Mouse (Mus musculus) forebrain, postnatal 0 days (tissue): ENCODE results near the gene Xlr4a. TPM values are rescaled to one million over a fixed set of nuclear protein-coding genes. Genes with fewer than 3 reads are reported as not detected.

Source experiments
- ATAC-seq: fragments of 200-750 bp; cut with Nextera tagmentation; 2 replicates; pipeline ENCODE4 v1.8.0; 2017; ENCODE audit warnings: mild to moderate bottlenecking, moderate library complexity
- DNase-seq: peaks from one replicate; pipeline ENCODE4 v3.0.0-alpha.2; 2015
- H3K27ac ChIP-seq: fragments of 300-500 bp; sonication (generic); 2 replicates; pipeline ENCODE4 v1.5.1; 2014; ENCODE audit warnings: low read depth, mild to moderate bottlenecking, antibody characterized with exemption, low read length, moderate library complexity, mixed read lengths
- H3K27me3 ChIP-seq: fragments of 300-500 bp; sonication (generic); 2 replicates; pipeline ENCODE4 v1.6.1; 2014; ENCODE audit warnings: mild to moderate bottlenecking, low read length, mixed read lengths; ENCODE audit not compliant: insufficient read depth
- H3K36me3 ChIP-seq: fragments of 300-500 bp; sonication (generic); 2 replicates; pipeline ENCODE4 v1.6.1; 2014; ENCODE audit warnings: mild to moderate bottlenecking, moderate library complexity; ENCODE audit not compliant: insufficient read depth
- H3K4me1 ChIP-seq: fragments of 300-500 bp; sonication (generic); 2 replicates; pipeline ENCODE4 v1.6.1; 2014; ENCODE audit warnings: antibody characterized with exemption; ENCODE audit not compliant: insufficient read depth
- H3K4me2 ChIP-seq: fragments of 300-500 bp; sonication (generic); 2 replicates; pipeline ENCODE4 v1.6.1; 2014; ENCODE audit warnings: low read depth, mild to moderate bottlenecking, moderate library complexity
- H3K4me3 ChIP-seq: fragments of 300-500 bp; sonication (generic); 2 replicates; pipeline ENCODE4 v1.5.1; 2014; ENCODE audit warnings: low read depth, low read length, mixed read lengths
- H3K9ac ChIP-seq: fragments of 300-500 bp; sonication (generic); 2 replicates; pipeline ENCODE4 v1.6.1; 2014; ENCODE audit warnings: mild to moderate bottlenecking
- H3K9me3 ChIP-seq: fragments of 300-500 bp; sonication (generic); 2 replicates; pipeline ENCODE4 v1.6.1; 2016; ENCODE audit warnings: low read length
- CTCF ChIP-seq: sonication (generic); IDR thresholded peaks from 2 replicates; pipeline ENCODE4 v1.5.1; 2016; ENCODE audit warnings: antibody characterized with exemption, control low read depth, low read depth
- WGBS: fragments of 180-500 bp; shearing (Covaris S2); extraction: QIAGEN DNeasy Blood & Tissue Kit; methylation state at CpG from one replicate; pipeline ENCODE4 v1.1.7; 2014; 5-methylcytosine and 5-hydroxymethylcytosine counted together
- polyA plus RNA-seq: library from polyadenylated mRNA; unstranded; fragments of >200 nt; fragmentation: Nextera tagmentation; extraction: Ambion mirVana; gene quantifications from 2 replicates; pipeline ENCODE4 v1.2.1, GENCODE M21; 2015
- total RNA-seq: library from RNA; depleted of rRNA; stranded (reverse); fragments of >200 nt; gene quantifications from 2 replicates; pipeline ENCODE4 v1.2.3, GENCODE M21; 2014; rRNA removed

Xlr4a gene
- total and polyA plus RNA-seq, 2 experiments from 2014 or later = not detected

GRCm38 (mm10) chrX:73063512-73064414 lies 18.5 kb downstream of the Xlr4a start:
- no peak overlapping the region for H3K27ac ChIP-seq
- ATAC-seq (peak; percentile 96), DNase-seq (peak; percentile 65)
- no peaks in the 10 kb centered on the region for H3K27me3 ChIP-seq
- peak overlapping the region; percentile 55 for H3K4me2 ChIP-seq
- WGBS = 40% methylated on average over 24 of the region's 24 CpGs
- TF ChIP-seq CTCF = no peak
- no peaks in the 10 kb centered on the region for H3K4me1 ChIP-seq
- H3K9ac ChIP-seq = peak overlapping the region; percentile 51
- H3K9me3 ChIP-seq = no peaks in the 10 kb centered on the region
- H3K36me3 ChIP-seq = no peaks in the 10 kb centered on the region
- H3K4me3 ChIP-seq = peak overlapping the region; percentile 37

DNA sequence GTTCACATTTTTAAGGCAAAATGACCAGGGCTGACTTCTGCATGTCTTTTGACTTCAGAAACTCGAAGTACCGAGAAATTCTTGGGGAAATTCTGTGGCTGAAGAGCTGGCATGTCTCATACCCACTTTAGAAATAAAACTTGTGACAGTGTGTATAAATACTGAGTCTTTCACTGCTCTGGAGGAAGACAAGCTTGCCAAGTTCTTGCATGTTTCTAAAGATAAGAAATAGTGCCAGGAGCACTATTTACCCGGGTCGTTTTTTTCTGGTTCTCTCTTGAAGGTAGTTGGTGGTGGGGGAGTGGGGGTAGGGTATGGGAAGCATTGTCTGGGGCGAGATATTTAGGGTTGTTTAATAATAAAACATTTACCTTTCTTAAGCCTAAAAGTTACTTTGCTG lies 20.0 kb downstream of the Xlr4a start:
- Histone ChIP-seq H3K9ac (no peak overlapping the region), H3K36me3 (no peaks in the 10 kb centered on the region), H3K4me3 (no peak overlapping the region), H3K27me3 (no peaks in the 10 kb centered on the region), H3K9me3 (no peaks in the 10 kb centered on the region), H3K4me2 (no peak overlapping the region), H3K27ac (no peak overlapping the region), H3K4me1 (no peaks in the 10 kb centered on the region)
- DNase-seq (no peak), ATAC-seq (no peak)
- TF ChIP-seq CTCF = no peak
- 53% methylated on average over 5 of the region's 5 CpGs for WGBS

DNA sequence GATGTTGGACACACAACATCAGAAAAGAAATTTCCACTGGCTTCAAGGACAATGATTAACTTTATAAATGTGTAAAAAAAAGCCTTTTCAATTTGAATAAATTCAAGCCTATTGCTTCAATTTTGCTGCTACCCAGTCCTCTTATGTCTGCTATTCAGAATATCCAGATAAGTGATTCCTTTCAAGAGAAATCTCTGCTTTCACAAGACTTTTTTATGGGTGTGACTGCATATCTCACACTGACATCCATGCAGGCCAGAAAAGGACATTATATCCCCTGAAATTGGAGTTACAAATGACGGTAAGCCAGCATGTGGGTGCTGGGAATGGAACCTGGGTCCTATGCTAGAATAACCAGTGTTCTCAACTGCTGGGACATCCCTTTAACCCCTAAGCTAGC lies 20.8 kb downstream of the Xlr4a start:
- Histone ChIP-seq H3K27ac (no peak overlapping the region), H3K4me3 (no peak overlapping the region), H3K9ac (no peak overlapping the region), H3K9me3 (no peaks in the 10 kb centered on the region), H3K27me3 (no peaks in the 10 kb centered on the region), H3K4me1 (no peaks in the 10 kb centered on the region), H3K36me3 (no peaks in the 10 kb centered on the region), H3K4me2 (no peak overlapping the region)
- ATAC-seq (no peak), DNase-seq (no peak)
- no peak for TF ChIP-seq CTCF
- WGBS = 88% methylated on average over 1 of the region's 1 CpGs

DNA sequence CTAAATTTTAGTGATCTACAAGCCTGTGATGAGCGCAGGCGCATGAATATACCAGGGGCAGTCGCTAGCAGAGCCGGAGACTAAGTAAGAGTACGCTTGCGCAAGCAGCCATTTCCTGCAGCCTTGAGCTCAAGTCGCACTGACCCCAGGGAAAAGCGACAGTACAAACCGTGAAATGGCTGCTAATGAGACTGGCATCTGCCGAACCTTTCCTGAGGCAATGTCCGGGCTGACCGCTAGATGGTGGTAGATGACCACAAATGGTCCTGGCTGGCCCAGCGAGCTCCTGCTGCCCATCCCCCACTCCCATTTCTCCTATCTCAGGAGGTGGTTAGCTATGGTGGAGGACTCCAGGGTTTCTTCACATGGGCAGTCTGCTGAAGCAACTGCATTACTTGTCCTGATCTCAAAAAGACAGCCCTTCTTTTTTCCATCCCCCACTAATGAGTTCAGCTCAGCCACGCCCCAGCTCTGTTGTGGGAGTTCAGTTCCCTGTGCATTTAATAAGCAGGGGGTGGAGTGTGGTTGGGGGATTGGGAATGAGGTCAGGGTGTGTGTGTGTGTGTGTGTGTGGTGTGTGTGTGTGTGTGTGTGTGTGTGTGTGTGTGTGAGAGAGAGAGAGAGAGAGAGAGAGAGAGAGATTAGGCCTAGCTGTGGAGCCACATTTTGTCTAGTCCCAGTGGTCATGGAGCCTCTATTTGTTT lies 28.3 kb downstream of the Xlr4a start:
- Histone ChIP-seq H3K27me3 (no peaks in the 10 kb centered on the region), H3K9ac (no peak overlapping the region), H3K27ac (0 out of 2 replicates have a peak overlapping the region, but pooled peaks have one; percentile 21), H3K4me3 (no peak overlapping the region), H3K4me1 (no peaks in the 10 kb centered on the region), H3K36me3 (no peaks in the 10 kb centered on the region), H3K9me3 (no peaks in the 10 kb centered on the region), H3K4me2 (0 out of 2 replicates have a peak overlapping the region, but pooled peaks have one; percentile 15)
- TF ChIP-seq CTCF = peak; percentile 92
- WGBS = 20% methylated on average over 14 of the region's 14 CpGs
- DNase-seq = peak; percentile 95
- ATAC-seq = peak; percentile 99

DNA sequence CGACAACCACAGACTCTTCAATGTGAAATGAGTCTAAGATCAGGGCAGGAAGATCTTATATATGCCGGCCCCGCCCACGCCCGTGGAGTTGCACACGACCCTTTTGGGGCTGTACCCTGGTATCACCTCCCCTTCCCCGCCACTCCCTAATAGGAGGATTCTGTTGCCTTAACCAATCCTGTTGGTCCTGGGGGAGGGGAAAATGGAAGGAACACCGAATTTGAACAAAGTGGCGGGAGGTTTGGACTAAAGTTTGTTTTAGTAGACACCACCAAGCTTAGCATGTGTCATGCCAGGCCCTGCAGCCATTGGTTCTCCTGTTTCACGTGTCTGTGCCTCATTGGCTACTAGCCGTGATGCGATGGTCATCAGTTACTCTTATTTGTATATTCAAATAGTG lies 42.6 kb downstream of the Xlr4a start:
- Histone ChIP-seq H3K4me2 (no peak overlapping the region), H3K27ac (no peak overlapping the region), H3K9me3 (no peaks in the 10 kb centered on the region), H3K4me3 (no peak overlapping the region), H3K27me3 (no peaks in the 10 kb centered on the region), H3K4me1 (no peaks in the 10 kb centered on the region), H3K9ac (no peak overlapping the region), H3K36me3 (no peaks in the 10 kb centered on the region)
- WGBS = 84% methylated on average over 12 of the region's 12 CpGs
- DNase-seq (no peak), ATAC-seq (no peak)
- TF ChIP-seq CTCF = no peak

- Histone ChIP-seq H3K4me3 (no peak overlapping the region), H3K4me2 (no peak overlapping the region), H3K9me3 (no peaks in the 10 kb centered on the region), H3K27me3 (no peaks in the 10 kb centered on the region), H3K27ac (no peak overlapping the region), H3K4me1 (no peaks in the 10 kb centered on the region), H3K36me3 (no peaks in the 10 kb centered on the region), H3K9ac (no peak overlapping the region)
- 80% methylated on average over 8 of the region's 8 CpGs for WGBS
- TF ChIP-seq CTCF = no peak
- DNase-seq (no peak), ATAC-seq (no peak)
These were observed 43.4 kb downstream of the Xlr4a start for GRCm38 (mm10) chrX:73038831-73039230.

- no peak within 1 kb of the TSS for H3K4me2 ChIP-seq
- WGBS = 79% methylated on average over 1 of the region's 1 CpGs
These were observed 45.3 kb downstream of the Xlr4a start, which contains the start of gene Pnma5 for GRCm38 (mm10) chrX:73037003-73037402. Gene Pnma5, minus strand, starts transcription at chrX:73037103.

More at GRCm38 (mm10) chrX:73037003-73037402, 45.3 kb downstream of the Xlr4a start, which contains the start of gene Pnma5:
- no peak within 1 kb of the TSS for H3K4me3 ChIP-seq
- H3K4me1 ChIP-seq = no peaks in the 10 kb centered on the region
- no peaks in the 10 kb centered on the region for H3K9me3 ChIP-seq
- no peaks in the 10 kb centered on the region for H3K27me3 ChIP-seq
- ATAC-seq (no peak), DNase-seq (no peak)
- H3K9ac ChIP-seq = no peak within 1 kb of the TSS
- no peaks in the 10 kb centered on the region for H3K36me3 ChIP-seq
- no peak for TF ChIP-seq CTCF
- no peak within 1 kb of the TSS for H3K27ac ChIP-seq

Other genes starting within 250 kb of the Xlr4a start
- 41.4 and 47.1 TPM in 2 replicates for gene Cetn2, start 164.1 kb downstream of the Xlr4a start, total RNA-seq
- 95.5 and 105 TPM in 2 replicates for gene Cetn2, start 164.1 kb downstream of the Xlr4a start, polyA plus RNA-seq
- 49.1 and 49.9 TPM in 2 replicates for gene Nsdhl, start 163.9 kb downstream of the Xlr4a start, total RNA-seq
- 41.7 and 44.8 TPM in 2 replicates for gene Nsdhl, start 163.9 kb downstream of the Xlr4a start, polyA plus RNA-seq
- gene Zfp185, start 95.1 kb downstream of the Xlr4a start, total RNA-seq = 0.77 and 1.9 TPM in 2 replicates
- 0.80 and 1.2 TPM in 2 replicates for gene Zfp185, start 95.1 kb downstream of the Xlr4a start, polyA plus RNA-seq
- 0.08 and 0.67 TPM in 2 replicates for gene Pnma5, start 45.4 kb downstream of the Xlr4a start, total RNA-seq
- gene Pnma5, start 45.4 kb downstream of the Xlr4a start, polyA plus RNA-seq = 0.14 and 0.22 TPM in 2 replicates
- 15.0 and 19.8 TPM in 2 replicates for gene Pnma3, start 17.7 kb downstream of the Xlr4a start, total RNA-seq
- gene Pnma3, start 17.7 kb downstream of the Xlr4a start, polyA plus RNA-seq = 2.4 and 3.4 TPM in 2 replicates
- 2.3 and 2.7 TPM in 2 replicates for gene Xlr3a, start 14.6 kb upstream of the Xlr4a start, total RNA-seq
- gene Xlr3a, start 14.6 kb upstream of the Xlr4a start, polyA plus RNA-seq = 1.7 and 1.9 TPM in 2 replicates
- gene Gm14685, start 34.6 kb upstream of the Xlr4a start, total RNA-seq = 0.77 and 2.0 TPM in 2 replicates
- 0.73 and 0.77 TPM in 2 replicates for gene Gm14685, start 34.6 kb upstream of the Xlr4a start, polyA plus RNA-seq
- not detected in 2 replicates for gene Xlr5b, start 66.3 kb upstream of the Xlr4a start, total RNA-seq
- gene Xlr5b, start 66.3 kb upstream of the Xlr4a start, polyA plus RNA-seq = not detected in 2 replicates
- 0.95 and 1.3 TPM in 2 replicates for gene DXBay18, start 67.0 kb upstream of the Xlr4a start, total RNA-seq
- 0.30 and 0.99 TPM in 2 replicates for gene DXBay18, start 67.0 kb upstream of the Xlr4a start, polyA plus RNA-seq
- not detected in 2 replicates for gene Spin2d, start 94.5 kb upstream of the Xlr4a start, total RNA-seq
- not detected in 2 replicates for gene Spin2d, start 94.5 kb upstream of the Xlr4a start, polyA plus RNA-seq
- 4.9 and 5.3 TPM in 2 replicates for gene Xlr3b, start 109.7 kb upstream of the Xlr4a start, total RNA-seq
- 5.1 and 10.8 TPM in 2 replicates for gene Xlr3b, start 109.7 kb upstream of the Xlr4a start, polyA plus RNA-seq
- gene Xlr4b, start 131.9 kb upstream of the Xlr4a start, total RNA-seq = 0.31 TPM in 1 of 2 replicates, not detected in the other
- gene Xlr4b, start 131.9 kb upstream of the Xlr4a start, polyA plus RNA-seq = 0.17 and 0.79 TPM in 2 replicates
- 20.5 and 23.7 TPM in 2 replicates for gene F8a, start 145.8 kb upstream of the Xlr4a start, total RNA-seq
- gene F8a, start 145.8 kb upstream of the Xlr4a start, polyA plus RNA-seq = 33.0 and 34.3 TPM in 2 replicates
- not detected in 2 replicates for gene Xlr4c, start 160.7 kb upstream of the Xlr4a start, total RNA-seq
- 0.35 TPM in 1 of 2 replicates, not detected in the other for gene Xlr4c, start 160.7 kb upstream of the Xlr4a start, polyA plus RNA-seq
- gene Xlr3c, start 182.9 kb upstream of the Xlr4a start, total RNA-seq = not detected in 2 replicates
- 0.11 TPM in 1 of 2 replicates, not detected in the other for gene Xlr3c, start 182.9 kb upstream of the Xlr4a start, polyA plus RNA-seq
- not detected in 2 replicates for gene Xlr5a, start 210.5 kb upstream of the Xlr4a start, total RNA-seq
- not detected in 2 replicates for gene Xlr5a, start 210.5 kb upstream of the Xlr4a start, polyA plus RNA-seq
- not detected in 2 replicates for gene Xlr5c, start 210.5 kb upstream of the Xlr4a start, total RNA-seq
- not detected in 2 replicates for gene Xlr5c, start 210.5 kb upstream of the Xlr4a start, polyA plus RNA-seq